Mouse (Mus musculus) thymus, adult 18-20 months (tissue): ENCODE data around the gene Gm6096.
A peak's percentile ranks its signal among the peaks of the same experiment; 100 is the strongest.
"Not testable (repeated sequence)": the region's sequence is repeated elsewhere in the genome, so short reads cannot be mapped to it uniquely, and the experiment has no call there.

Experiments
- DNase-seq, 2 experiments: peaks; one replicate each; pipeline ENCODE4 v3.0.0; 2022; ENCODE audit warnings: mixed read lengths in 2 of 2

The Gm6096 gene

GRCm38 (mm10) chr7:34250738-34251137 lies at the start of gene Gm6096:
Gene Gm6096, plus strand, starts transcription at chr7:34251038.
- no peak for DNase-seq

GRCm38 (mm10) chr7:34202147-34202546 lies 48.7 kb upstream of the Gm6096 start:
- not testable (repeated sequence) for DNase-seq

GRCm38 (mm10) chr7:34206331-34206730 lies 44.5 kb upstream of the Gm6096 start:
- DNase-seq: no peak

GRCm38 (mm10) chr7:34208027-34208745 lies 42.7 kb upstream of the Gm6096 start:
- no peak for DNase-seq

GRCm38 (mm10) chr7:34213281-34213680 lies 37.6 kb upstream of the Gm6096 start:
- no peak for DNase-seq

- DNase-seq: no peak
These were observed 36.2 kb upstream of the Gm6096 start for GRCm38 (mm10) chr7:34214644-34215043.

GRCm38 (mm10) chr7:34215481-34215880 lies 35.4 kb upstream of the Gm6096 start:
- no peak for DNase-seq

GRCm38 (mm10) chr7:34216474-34216873 lies 34.4 kb upstream of the Gm6096 start:
- no peak for DNase-seq

- DNase-seq: no peak
These were observed 32.3 kb upstream of the Gm6096 start for GRCm38 (mm10) chr7:34218496-34218895.

- DNase-seq: no peak
These were observed 29.1 kb upstream of the Gm6096 start for GRCm38 (mm10) chr7:34221594-34222250.

- no peak for DNase-seq
These were observed 28.5 kb upstream of the Gm6096 start for GRCm38 (mm10) chr7:34222340-34222739.

- DNase-seq: no peak
These were observed 26.5 kb upstream of the Gm6096 start for GRCm38 (mm10) chr7:34224308-34224707.

GRCm38 (mm10) chr7:34226086-34226485 lies 24.8 kb upstream of the Gm6096 start:
- DNase-seq: no peak

- DNase-seq: no peak
These were observed 24.0 kb upstream of the Gm6096 start for GRCm38 (mm10) chr7:34226846-34227245.

- DNase-seq: no peak
These were observed 22.2 kb upstream of the Gm6096 start for GRCm38 (mm10) chr7:34228641-34229040.

GRCm38 (mm10) chr7:34229153-34229552 lies 21.7 kb upstream of the Gm6096 start:
- DNase-seq: no peak

- peak; percentile 38 to 44 for DNase-seq
These were observed 21.1 kb upstream of the Gm6096 start for GRCm38 (mm10) chr7:34229691-34230111.

GRCm38 (mm10) chr7:34230116-34230515 lies 20.7 kb upstream of the Gm6096 start, which contains the start of gene Gpi1:
Gene Gpi1, minus strand, starts transcription at chr7:34230336.
- peak; percentile 74 to 78 for DNase-seq

- DNase-seq: no peak
These were observed 17.8 kb upstream of the Gm6096 start for GRCm38 (mm10) chr7:34232785-34233725.

GRCm38 (mm10) chr7:34233909-34234609 lies 16.8 kb upstream of the Gm6096 start:
- DNase-seq: peak; percentile 99

GRCm38 (mm10) chr7:34234610-34235561 lies 16.0 kb upstream of the Gm6096 start:
- DNase-seq: no peak
